Mouse (Mus musculus) mouse embryonic stem cell (cell line): ENCODE results near the gene Cacng4.

Source experiments
- in situ Hi-C, 2 experiments: fragments of 300-500 bp; cut with MboI; formaldehyde crosslinking; loops; 1 replicate in 1 of 2; 3 replicates in 1 of 2; pipeline ENCODE4 v1.14.3; 2019 to 2020; ENCODE audit warnings: low sequenced_read_pairs in 2 of 2, low pct_unique_long_range_greater_than_20kb in 1 of 2, mixed read lengths in 1 of 2; ENCODE audit not compliant: unreplicated experiment in 1 of 2

Cacng4 gene

DNA sequence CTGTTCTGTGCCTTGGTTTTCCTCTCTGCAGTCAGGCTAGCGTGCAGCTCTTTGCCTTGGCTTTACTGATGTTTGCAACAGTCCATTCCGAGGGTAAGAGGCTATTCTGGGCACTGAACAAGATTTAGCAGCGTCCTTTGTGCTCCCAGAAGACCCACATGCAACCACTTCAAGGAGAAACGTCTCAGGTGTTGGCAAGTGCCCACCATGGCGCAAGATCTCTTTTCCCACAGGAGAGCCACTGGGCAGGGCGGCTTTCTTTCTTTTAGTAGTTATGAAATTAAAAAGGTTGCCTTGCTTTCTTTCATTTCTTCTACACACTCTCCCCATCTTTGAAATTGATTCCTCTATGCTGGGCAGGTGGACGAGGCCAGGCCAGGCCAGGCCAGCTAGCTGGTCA, 65.2 kb downstream of the Cacng4 start:
- in situ Hi-C loops: no loop called here

DNA sequence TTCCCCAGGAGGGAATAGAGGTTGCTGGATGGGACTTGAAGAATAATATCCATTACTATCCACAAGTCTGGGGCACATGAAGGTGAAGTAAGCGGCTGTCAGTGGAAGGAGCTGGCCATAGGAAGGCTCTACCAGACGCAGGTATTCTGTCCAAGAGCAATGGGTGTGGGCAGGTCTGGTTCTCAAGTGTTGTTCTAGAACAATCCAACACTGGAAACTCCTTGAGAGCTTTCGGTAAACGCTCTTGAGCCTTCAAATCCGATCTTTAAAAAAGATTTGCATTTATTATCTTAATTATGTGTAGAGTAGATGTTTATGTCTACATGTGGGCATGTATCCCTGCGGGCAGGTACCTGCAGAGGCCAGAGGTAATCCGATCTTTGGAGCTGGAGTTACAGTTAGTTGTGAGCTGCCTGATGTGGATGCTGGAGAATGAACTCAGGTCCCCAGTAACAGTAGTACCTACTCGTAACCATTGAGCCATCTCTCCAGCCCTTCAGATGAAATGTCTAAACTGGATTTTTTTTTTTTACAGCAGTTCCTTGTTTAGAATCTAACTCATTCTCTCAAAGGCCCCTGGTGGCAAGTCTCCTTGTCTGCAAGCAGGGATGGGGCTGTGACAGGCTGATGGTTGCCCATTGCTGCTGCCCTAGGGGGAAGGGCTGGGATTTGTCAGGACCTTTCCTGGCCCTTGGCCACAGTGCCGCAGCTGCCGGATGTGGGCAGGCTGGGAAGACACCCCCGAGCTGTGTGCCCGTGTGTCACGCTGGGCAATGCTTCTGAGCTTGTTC, 66.1 kb downstream of the Cacng4 start:
- in situ Hi-C loops: no loop called here

DNA sequence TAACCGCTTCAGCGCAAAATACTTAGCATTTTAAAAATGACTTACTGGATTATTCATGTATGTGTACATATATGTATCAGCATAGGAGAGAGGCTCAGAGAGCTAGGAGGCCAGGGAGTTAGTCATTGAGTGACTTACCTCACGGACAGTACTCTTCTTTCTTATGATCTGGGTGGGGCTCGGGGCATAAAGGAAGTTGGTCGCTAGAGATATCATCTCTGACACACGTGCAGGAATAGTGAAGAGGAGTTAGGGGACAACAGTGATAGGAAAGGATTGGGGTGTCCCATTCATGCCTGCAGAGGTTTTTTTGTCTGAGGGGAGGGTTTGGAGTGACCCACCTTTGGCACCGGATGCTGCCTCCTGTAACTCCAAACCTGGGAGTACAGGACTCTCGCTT, 69.8 kb downstream of the Cacng4 start:
- in situ Hi-C loops: no loop called here

- in situ Hi-C loops: no loop called here
Observed at GRCm38 (mm10) chr11:107721057-107721456, 73.3 kb downstream of the Cacng4 start.

- in situ Hi-C loops: no loop called here
Observed at GRCm38 (mm10) chr11:107720264-107721021, 73.9 kb downstream of the Cacng4 start.

DNA sequence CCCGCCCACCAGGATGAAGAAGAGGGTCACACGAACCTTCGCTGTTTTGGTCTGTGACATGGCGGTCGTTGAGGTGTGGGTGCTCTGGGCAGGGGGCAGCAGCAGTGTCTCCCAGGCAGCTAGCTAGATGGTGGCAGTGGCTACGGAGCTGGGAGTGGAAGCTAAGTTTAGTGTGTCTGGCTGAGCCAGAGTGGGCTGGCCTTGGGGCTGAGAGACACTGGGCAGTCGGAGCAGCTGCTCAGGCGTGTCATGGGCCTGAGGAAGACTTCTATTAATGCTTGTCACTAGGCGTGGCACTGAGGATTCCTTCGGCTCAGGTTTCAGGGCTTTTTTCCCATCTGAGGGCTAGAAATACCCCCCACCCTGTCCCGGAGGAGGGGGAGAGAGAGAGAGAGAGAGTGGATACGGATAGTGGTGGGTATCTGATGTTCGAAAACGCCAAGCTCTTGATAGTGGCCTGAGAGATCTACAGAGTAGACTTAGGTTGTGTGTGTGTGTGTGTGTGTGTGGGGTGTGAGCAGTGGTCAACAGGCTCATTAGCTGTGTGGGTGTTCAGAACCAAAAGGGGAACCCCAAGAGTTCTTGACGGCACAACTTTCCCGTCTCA, 77.9 kb downstream of the Cacng4 start, which contains the start of gene Cacng1:
Cacng1 (minus strand) TSS at position 191 of the 607 bp plus-strand sequence.
- in situ Hi-C loops: no loop called here

DNA sequence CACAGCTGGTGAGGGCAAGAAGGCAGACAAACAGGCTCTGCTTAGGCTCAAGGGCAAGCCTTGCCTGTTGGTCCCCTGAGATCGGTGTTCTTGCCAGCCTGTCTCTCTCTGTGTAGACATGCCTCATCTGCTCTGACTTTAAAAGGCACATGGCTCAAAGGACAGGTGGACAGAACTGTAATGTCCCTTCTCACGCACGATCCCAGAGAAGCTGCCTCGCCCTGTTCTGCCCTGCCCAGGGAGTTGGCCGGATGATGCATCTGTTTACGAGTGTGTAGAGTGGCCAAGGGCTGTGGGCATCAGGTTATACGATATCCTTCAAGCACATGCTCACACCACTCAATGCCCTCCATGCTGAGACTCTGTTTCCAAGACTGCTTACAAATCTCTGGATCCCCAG, 80.0 kb downstream of the Cacng4 start:
- in situ Hi-C loops: no loop called here

GRCm38 (mm10) chr11:107710379-107710778, 84.0 kb downstream of the Cacng4 start:
- in situ Hi-C loops: no loop called here

DNA sequence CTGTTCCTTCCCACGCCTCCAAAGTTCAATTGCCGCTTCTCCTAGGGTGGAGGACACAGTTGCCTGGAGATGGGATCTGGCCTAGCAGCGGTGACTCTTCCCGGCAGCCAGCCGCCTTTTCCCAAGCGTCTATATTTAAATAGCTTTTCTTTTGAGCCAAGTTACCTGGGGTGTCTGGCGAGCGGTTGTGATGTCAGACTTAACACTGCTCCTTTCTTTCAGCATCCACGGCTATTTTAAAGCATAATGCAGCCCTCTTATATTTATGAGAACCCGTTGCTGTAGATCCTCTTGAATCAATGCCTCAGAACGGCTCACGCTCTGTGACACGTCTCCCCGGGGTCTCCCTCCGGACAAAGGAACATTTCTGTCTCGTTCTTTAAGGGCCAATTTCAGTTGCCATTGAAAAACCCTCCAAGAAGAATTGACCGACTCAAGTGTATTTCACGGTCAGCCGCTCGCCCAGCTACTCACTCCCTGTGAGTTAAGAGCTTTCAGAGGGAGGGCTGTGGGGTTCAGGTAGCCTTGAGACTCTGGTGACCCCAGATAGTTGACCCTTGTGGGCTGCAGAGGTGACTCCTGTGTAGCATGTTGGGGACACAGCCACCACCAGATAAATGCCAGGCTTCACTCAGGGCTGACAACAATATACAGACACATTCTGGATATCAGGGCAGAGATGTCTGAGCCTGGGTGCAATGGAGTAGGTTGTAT, 86.3 kb downstream of the Cacng4 start:
- in situ Hi-C loops: no loop called here

GRCm38 (mm10) chr11:107705476-107706074, 88.8 kb downstream of the Cacng4 start:
- in situ Hi-C loops: no loop called here

GRCm38 (mm10) chr11:107705060-107705459, 89.3 kb downstream of the Cacng4 start:
- in situ Hi-C loops: no loop called here

DNA sequence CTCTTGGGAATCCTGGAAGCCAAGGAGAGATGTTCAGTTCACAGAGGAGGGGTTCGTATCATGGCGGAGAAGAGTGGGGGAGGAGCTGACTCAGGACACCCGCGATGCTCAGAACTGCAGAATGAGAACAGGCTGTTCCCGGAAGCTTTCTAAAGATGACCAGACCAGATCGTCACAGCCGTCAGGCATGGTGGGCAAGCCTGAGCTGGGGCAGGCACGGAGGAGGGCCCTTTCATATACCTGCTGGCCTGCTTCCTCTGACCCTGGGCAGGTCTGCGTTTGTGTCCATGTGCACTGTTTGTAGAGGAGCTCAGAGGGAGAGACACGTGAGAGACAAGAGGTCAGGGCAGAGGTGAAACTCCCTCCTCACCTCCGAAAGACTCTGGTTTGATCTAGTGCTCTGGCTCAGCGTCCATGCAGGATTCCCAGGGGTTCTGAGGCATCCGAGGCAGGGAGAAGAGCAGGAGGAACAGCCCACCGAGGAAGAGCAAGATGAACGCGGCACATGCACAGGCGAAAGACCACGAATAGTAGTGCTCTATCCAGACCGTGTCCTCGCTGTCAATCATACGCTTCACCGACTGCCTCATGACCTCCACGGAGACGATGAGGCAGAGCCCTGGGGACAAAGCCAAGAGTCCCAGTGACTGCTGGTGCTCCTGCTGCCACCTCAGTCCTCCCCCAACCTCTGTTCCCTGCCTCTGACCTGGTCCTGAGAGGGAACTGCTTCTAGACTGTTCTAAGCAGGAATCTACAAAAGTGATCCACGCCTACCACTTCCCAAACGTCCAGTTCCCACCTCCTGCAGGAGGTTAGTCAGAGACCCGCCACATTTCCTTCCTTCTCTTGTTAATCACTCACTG, 90.9 kb downstream of the Cacng4 start:
- in situ Hi-C loops: no loop called here

DNA sequence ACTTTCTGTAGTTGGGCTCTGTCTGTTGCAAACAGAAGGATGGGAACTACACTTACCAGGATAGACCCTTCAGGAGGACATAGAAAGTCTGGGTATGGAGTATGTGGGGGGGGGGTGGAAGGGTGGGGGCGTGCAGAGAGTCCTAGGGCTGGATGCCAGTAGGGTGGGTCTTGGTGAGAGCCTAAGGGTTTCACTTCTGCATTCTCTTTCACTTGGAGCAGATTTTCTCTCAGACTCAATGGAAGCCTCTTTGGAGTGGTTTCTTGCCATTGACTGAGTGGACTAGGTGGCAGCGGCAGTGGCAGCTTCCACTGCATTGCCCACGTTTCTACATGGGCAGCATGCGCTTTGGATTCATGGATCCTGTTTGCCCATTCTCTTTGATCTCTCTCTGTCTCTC, 94.4 kb downstream of the Cacng4 start:
- in situ Hi-C loops: no loop called here

DNA sequence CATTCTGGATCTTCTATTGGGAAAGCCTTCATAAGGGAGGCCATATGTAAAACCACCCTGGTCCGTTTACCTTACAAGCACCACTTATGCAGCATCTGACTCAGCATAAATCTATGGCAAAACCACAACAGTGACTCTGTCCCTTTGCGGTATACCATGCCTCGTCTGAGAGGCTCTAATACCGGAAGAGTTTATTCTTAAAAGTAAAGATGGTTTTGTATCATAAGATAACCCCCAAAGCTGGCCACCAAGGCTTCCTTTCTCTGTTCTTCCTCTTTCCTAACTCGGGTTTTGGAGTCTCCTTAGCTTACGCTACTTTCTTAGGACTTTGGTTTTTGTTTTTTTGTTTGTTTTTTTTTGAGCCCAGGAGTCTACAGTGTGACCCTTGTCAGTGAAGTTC, 101.0 kb downstream of the Cacng4 start:
- in situ Hi-C loops: no loop called here

- in situ Hi-C loops: no loop called here
Observed at GRCm38 (mm10) chr11:107691569-107691968, 102.8 kb downstream of the Cacng4 start.

DNA sequence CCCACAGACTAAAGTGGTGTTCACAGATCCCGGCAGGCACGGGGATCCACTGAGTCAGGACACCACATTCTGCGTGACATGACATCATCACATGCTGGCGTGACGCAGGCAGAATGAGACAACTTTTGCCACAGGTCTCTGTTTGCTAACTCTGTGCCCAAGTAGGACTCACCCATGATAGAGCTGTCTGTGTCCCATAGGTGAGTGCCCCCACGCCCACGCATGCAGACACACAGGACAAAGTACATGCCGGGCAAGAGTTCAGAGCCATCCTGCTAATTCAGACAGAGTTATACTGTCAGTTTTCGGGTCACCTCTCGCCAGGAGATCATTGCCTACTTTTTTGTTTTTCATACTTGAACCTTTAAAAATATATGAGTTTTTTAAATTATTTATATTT, 105.9 kb downstream of the Cacng4 start:
- in situ Hi-C loops: no loop called here

GRCm38 (mm10) chr11:107686290-107686689, 108.1 kb downstream of the Cacng4 start:
- in situ Hi-C loops: no loop called here
